Mouse (Mus musculus) cerebellum, adult 9-11 months (tissue): ENCODE measurements around the gene Aste1.

ENCODE experiments used
- DNase-seq: peaks from one replicate; pipeline ENCODE4 v3.0.0; 2022

Aste1 gene

DNA sequence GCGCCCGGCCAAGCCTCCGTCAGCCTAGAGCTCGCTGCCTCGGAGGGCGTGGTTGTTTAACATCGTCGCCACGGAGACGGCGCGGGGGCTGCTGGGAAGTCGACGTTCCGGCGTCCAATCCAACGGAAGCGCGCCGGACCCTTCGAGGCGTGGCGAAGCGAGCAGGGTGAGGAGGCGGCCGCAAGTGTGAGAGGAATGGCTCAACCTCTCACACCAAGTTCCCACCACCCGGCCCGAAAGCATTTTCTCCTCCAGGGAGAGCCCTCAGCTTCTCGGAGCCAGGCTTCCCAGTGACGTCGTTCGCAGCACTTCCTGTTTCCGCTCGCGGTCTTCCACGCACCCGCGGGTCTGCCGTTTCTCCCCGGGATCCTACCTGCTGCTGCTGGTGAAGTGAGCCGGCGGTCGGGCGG is at the start of gene Aste1, which contains the start of gene Nek11:
Gene Aste1, plus strand, starts transcription at position 175 of the 410 bp plus-strand sequence.
Gene Nek11, minus strand, starts transcription at position 307 of the 410 bp plus-strand sequence.
- peak; percentile 86 for DNase-seq

DNA sequence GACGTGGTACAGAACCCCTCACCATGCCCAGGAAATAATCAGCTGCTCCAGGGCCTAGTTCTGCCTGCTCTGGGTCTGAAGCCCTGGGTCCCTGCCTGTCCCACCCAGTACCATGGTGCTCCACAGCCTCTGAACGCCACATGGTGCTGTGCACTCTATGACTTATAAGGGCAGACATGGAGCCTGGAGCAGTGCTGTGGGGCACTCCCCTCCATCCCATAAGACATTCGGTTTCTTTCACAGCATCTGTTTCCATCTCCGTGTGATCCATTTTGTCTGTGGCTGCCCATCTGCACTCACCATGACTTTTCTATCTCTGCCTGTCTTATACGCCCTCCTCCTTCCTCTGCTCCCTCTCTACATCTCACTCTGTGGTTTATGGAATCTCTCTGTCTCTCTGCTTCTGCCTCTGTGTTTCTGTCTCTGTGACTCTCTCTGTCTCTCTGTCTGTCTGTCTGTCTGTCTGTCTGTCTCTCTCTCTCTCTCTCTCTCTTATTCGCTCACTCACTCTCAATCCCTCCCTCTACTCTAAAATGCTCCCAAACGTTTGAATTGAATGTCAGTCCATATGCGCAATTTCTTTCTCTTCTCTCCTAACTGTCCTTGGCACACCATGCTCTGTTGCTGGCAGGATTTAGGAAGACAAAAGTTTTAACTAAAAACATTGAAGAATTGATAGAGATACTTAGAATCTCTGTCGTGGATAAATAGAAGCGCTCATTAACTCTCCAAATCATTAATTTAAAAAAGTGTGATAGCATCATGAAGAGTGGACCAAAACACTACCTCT is 46.8 kb upstream of the Aste1 start:
- DNase-seq = no peak

DNA sequence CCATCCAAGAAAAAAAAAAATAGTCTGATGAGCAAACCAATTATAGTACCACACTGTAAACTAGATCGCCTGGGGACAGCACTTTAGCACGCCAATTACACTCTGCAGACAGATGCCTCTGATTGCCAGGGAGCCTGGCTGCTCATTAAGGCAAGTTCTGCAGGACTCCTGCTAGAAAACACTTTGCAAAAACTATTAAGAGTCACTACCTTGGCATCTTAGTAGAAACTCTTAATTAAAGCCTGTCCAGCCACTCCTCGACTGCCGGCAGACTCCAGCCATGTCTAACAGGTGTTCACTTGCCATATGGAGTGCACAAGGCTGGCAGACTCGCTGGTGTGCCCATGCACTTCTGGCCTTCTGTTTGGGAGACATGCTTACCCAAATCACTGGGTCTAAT is 46.2 kb upstream of the Aste1 start:
- DNase-seq = no peak

DNA sequence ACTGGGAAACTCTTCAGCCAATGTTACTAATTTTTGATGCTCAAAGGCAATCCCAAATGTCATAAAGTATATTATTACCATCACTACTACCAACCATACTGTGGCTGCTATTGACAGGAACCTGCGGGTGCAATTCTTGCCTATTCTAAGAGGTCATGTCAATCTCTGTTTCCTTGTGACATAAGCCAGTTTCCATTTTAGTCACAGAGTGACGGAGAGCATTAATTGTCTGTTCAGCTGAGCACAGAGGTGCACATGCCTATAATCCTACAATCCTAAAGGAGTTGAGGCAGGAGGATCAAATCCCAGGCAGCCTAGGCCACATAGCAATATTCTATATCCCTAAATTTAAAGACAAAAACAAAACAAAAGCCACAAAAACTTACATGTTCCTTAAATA is 33.0 kb upstream of the Aste1 start:
- no peak for DNase-seq

DNA sequence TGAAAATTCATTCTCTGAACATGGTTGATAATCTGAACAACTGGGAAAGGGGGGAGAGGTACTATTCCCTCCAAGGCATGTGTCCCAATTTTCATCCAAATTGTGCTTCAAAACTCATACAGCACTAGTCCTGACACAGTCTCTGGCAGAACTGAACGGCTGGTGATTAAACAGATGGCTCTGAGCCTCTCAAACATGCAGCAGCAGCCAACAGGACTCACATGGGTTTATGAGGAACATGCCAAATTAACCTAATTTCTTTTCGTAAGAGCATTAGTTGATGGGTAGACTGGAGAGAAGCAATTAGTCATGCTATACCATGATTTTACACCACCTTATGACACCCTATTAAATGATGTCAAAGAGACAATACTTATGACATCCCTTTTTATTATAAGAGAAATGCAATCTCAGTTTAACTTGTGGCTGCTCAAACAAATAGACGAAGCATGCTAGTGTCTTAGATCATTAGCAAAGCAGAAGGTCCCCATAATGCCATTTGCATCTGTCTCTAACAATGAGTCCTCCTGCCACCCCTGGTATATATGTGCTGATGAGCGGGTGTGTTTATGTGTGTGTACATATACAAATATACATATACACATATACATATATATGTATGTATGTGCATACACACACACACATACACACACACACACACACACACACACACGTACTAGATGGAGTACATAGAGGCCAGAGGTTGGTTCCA is 31.5 kb upstream of the Aste1 start:
- no peak for DNase-seq

DNA sequence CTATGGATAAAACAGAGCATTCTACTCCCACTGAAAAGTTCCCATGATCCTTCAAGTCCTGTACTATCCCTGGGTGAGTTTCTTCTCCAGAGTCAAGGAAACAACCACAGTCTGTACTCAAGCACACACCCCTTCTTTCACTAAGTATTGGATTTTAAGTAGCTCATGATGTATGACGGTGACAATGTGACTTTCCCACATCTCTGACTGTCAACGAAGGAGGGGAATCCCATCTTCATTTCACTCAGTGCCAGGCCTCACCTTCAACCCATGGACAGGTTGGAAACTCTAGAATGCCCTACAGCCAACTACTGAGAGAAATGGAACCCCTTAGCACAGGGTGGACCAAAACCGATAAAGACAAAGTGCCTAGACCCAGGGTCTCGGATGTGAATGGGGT is 29.0 kb upstream of the Aste1 start:
- DNase-seq = no peak

DNA sequence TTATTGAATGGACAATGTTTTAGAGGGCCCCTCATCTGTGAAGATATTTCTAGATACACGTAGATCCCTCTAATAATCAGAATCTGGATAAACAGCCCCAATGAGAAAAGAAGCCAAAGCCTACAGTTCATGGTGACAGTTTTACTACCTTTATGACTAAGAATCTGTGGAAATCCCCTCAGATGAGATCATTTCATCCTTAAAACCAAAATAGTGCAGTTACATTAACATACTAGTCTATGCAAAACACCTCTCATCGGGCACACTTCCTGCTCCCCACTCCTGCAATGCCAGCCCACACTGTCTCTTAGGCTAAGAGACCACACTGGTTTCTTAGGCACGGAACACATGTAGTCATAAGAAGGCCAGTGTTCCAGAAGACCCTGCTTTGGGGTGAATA is 26.6 kb upstream of the Aste1 start:
- DNase-seq = no peak

DNA sequence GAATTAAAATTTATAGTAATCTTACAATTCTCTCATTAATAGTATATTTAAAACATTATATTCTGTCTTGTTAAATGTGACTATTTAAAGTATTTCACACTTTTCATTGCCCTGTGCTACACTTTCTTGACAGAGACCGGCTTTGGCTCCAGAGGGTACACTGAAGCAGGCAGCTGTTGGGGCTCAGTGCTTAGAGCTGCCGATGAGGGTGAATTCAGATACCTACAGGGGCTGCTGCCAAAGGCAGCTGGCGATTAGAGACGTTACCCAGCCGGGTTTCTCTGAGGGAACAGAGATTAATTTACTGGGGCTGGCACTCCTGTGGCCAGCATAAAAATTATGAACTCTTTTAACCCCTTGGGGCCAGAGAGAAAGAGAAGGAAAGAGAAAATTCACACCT is 20.8 kb upstream of the Aste1 start:
- no peak for DNase-seq

DNA sequence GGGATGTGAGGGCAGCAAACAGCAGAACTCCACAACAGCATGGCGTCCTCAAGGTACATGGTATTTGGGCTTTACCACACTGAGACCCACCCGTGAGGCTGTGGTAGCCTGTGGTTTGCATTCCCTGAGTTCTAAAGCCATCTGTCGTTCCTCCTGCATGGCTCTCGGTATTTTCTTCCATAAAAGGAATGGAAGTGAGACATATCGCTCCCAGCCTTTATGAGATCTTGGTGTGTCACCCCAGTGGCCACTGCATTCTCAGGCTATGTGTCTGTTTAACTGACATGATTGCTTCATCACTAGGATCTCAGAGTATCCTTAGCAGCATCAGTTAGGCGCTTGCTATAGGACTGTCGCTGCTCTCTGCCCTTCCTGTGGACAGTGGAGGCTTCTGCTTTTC is 18.8 kb upstream of the Aste1 start:
- DNase-seq = no peak

DNA sequence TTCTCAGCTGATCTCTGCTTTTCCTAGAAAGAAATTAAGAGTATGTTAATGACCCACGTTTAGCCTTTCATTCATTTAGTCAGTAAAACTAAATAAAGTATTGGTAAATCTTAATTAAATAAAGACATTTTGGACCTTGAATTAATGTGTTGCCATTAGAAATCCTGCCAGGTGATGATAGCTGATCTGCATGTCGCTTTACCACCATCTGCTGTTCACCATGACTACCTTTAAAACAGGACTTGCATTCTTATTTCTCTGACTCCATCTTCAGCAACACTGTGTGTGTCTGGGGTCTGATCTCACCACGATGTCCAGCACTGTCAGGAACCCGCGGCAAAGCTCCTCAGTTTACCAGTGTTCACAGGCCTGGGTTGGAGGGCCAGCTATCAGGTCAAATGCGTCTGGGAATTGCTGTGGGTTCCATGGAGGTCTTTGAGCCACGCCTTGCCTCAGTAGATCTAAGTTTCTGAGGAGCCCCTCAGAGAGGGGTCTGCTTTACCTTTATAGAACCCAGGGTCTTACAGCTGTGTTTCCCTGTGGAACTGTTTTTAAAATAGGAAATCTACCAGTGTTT is 18.1 kb upstream of the Aste1 start:
- no peak for DNase-seq

DNA sequence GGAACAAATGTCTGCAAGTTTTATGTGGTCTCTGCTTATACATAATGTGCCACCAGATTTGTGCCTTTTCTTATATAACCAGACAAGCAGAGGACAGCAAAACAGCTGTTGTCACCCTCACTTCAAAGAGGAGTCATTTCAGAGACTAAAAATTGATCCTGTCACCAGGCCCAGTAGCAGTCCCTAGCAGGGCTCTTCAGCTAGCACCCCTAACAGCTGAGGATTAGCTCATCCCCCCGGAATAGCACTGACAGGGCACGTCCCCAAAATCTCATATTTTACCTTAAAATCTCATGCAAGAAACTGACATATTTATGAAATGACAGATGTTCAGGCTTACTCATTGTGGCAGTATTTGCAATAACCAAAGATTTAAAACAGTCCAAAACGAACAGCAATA is 17.6 kb upstream of the Aste1 start:
- DNase-seq = no peak

DNA sequence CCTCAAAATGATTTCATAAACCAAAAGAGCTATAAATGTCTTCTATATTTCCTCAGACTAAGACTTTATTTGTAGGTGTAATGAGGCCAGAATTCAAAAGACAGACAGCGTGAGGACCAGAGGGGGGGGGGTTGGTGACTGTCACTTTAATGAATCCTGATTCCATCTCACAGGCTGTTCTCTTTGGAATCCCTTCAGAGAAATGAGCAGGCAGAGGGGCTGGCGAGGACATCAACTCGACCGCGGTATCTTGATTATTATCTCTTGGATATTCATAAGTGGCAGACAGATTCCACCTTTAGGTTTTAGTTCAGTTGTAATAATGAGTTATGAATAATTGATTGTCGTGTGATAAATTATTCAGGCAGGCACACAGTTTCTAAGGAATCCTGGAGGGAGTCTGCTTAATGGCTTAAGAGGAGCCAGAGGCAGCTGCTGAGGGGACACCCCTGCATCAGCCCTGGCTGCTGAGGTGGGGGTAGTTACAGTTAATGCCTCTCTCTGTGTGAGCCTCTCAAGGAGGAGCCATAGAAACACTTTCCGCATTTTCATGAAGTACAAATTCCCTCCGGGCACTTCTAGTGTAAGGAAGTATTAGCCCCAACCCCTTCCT is 15.6 kb upstream of the Aste1 start:
- DNase-seq = no peak

DNA sequence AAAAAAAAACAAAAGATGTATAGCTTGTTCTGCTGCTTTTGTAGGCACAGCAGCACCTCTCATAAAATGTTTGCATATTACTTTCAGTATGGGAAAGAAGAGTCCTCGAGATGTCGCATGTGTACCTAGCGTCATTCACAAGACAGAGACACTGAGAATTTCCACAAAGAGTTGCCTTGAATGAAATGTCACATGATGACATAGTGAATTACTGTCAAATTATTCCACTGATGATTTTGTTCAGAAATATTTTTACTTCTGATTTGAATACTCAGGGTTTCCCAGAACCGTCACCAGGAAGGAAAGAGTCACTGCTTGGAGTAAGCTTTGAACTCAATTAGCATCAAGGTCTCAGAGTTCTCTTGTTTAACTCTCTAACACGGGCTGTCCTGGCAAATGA is 7.8 kb upstream of the Aste1 start:
- no peak for DNase-seq

DNA sequence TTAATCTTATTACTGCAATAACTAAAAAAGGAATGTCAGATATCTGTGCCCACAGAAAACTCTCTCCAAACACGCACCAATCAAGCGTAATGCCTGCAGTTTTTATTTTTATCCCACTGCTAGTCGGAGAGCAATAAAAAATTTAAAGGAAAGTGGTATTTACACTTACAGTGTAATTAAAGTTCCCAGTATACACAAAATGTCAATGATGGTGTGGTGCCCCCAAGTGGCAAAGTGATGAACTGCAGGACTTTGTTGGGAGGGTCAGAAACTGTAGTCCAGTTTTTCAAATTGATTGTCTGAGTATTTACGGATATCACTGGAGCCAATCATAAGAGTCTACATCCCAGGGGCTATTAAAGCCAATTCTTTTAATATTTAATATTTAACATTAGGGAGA is 5.9 kb upstream of the Aste1 start:
- peak; percentile 21 for DNase-seq

DNA sequence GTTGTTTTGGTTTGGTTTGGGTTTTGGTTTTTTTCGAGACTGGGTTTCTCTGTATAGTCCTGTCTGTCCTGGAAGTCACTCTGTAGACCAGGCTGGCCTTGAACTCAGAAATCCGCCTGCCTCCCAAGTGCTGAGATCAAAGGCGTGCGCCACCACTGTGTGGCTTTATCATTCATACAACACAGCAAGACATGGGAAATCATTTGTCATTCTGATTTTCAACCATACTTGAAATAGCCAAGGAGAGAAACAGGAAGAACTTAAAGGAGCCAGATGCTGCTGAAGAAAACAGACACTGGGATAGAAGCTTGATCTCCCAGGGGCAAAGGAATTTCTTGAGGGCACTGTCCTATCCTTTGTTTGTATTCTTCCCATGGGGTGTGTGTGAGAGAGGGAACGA is 4.6 kb upstream of the Aste1 start:
- DNase-seq = no peak

DNA sequence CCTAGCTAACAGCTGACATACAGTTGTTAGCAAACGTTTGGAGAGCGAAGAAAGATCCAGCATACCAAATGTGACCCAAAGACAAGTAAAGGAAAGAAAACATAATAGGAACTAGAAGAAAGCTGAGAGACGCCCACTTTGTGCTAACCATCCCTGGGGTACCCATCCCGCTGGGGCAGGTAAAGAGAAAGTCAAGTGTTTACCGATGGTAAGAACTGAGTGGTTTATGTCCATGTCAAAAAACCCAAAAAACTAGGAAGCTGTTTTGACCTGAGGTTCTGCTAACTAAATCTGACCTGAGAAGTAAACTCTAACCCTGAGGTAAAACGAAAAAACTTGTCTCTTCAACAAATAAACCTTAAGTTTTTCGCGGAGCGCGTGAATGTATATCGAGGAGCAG is 472 bp upstream of the Aste1 start:
- no peak for DNase-seq

DNA sequence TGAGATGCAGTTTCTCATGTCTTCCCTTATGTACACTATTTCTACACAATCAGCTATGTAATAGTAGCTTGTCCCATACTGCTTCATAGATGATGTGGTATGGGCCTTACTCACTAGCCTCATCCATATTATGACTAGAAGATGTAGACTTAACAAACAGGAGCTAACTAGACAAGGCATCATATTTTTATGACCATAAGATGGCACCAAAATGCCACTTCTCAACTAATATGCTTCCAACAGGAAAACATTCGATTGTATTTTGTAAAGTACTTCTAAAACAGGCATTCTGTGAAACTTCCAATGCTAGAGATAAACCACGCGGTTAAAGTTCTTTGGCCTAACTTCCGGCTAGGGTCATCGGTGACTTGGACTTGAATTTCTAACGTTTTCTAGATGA is 13.4 kb downstream of the Aste1 start:
- DNase-seq = no peak

DNA sequence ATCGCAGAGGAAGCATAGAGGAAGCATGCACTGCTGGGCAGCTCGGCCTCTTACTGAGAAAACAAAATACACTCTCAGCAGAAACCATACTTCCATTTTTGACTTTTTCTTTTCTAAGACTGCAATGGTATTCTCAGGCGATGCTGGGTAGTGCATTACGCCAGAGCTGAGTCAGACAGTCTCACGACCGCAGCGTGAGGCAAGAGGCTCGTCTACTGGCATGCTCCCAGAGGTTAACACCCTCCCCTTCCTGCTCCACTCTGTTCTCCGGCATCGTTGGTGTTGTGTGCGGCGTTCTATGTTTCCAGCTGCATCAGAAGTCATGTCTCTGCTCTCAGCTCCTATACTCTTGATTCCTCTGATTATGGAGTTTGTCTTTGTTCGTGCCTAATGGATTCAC is 63.8 kb downstream of the Aste1 start:
- no peak for DNase-seq

DNA sequence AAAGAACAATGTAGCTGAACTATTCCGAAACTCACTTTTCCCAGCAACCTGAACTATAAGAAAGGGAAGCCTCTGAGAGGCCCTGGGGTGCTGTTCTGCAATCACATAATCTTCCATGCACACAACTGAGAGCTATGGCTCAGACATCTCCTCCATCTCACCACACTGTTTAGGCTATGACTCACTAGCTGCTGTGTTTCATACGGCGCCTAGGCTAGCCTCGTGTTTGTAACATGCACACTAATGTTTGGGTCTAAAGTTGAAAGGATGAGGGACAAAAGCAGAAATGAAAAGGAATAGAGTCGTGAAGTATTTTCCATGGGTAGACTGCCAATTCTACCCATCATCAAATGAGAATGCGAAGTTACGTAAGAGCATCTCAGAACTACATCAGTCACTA is 66.3 kb downstream of the Aste1 start:
- no peak for DNase-seq
